Mouse (Mus musculus): ENCODE measurements around the gene Lsm14a. TPM values are rescaled to one million over a fixed set of nuclear protein-coding genes. Genes with fewer than 3 reads are reported as not detected.

Lsm14a gene
- polyA plus RNA-seq, 1 experiment, result 90.8 TPM

- H3K27ac ChIP-seq (ENCODE audit: control insufficient read depth, insufficient read depth, low read length), result no peak overlapping the region
- H3K4me1 ChIP-seq (replicated peaks; ENCODE audit: control insufficient read depth, insufficient read depth, low read length), result no peaks in the 10 kb centered on the region
- H3K27me3 ChIP-seq (ENCODE audit: control insufficient read depth, insufficient read depth, low read length), result no peaks in the 10 kb centered on the region
- no peak for DNase-seq
- peaks cover 99% of the 10 kb centered on the region for H3K36me3 ChIP-seq (ENCODE audit: control insufficient read depth, insufficient read depth, low read length)
- 87% methylated on average over 1 of the region's 1 CpGs for WGBS
- TF ChIP-seq POLR2A (IDR thresholded peaks at IDR 0.05; ENCODE audit: control insufficient read depth, extremely low read depth, insufficient read depth, low read length, poor library complexity) (no peak), CTCF (IDR thresholded peaks at IDR 0.05; ENCODE audit: borderline replicate concordance, control insufficient read depth, extremely low read depth, insufficient read depth, low read length, poor library complexity) (no peak)
- no peak overlapping the region for H3K4me3 ChIP-seq (ENCODE audit: control insufficient read depth, insufficient read depth, low read length)
Observed at GRCm38 (mm10) chr7:34348011-34348410, 45.1 kb downstream of the Lsm14a start.

GRCm38 (mm10) chr7:34347041-34347440 is 46.1 kb downstream of the Lsm14a start:
- H3K4me1 ChIP-seq (replicated peaks; ENCODE audit: control insufficient read depth, insufficient read depth, low read length), result no peaks in the 10 kb centered on the region
- no peak for TF ChIP-seq CTCF (IDR thresholded peaks at IDR 0.05; ENCODE audit: borderline replicate concordance, control insufficient read depth, extremely low read depth, insufficient read depth, low read length, poor library complexity)
- no peak for TF ChIP-seq POLR2A (IDR thresholded peaks at IDR 0.05; ENCODE audit: control insufficient read depth, extremely low read depth, insufficient read depth, low read length, poor library complexity)
- H3K4me3 ChIP-seq (ENCODE audit: control insufficient read depth, insufficient read depth, low read length), result no peak overlapping the region
- WGBS, result 97% methylated on average over 3 of the region's 3 CpGs
- no peak for DNase-seq
- no peaks in the 10 kb centered on the region for H3K27me3 ChIP-seq (ENCODE audit: control insufficient read depth, insufficient read depth, low read length)
- no peak overlapping the region for H3K27ac ChIP-seq (ENCODE audit: control insufficient read depth, insufficient read depth, low read length)
- H3K36me3 ChIP-seq (ENCODE audit: control insufficient read depth, insufficient read depth, low read length), result peaks cover 99% of the 10 kb centered on the region

DNA sequence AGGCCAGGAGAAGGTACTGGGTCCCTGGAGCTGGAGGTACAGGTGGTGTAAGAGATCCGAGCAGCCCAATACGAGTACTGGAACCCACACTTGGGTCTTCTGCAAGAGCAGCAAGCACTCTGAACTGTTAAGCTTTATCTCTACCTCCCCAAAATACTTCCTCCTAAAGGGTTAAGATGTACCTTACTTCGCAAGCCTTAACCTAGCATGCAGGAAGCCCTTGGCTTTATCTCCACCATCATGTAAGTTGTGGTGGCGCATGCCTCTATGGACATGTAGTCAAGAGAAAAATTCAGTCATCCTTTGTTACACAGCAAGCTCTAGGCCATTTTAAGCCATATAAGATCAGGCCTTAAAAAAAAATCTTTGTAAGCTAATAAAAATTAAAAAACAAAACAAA is 46.6 kb downstream of the Lsm14a start:
- no peak for TF ChIP-seq POLR2A (IDR thresholded peaks at IDR 0.05; ENCODE audit: control insufficient read depth, extremely low read depth, insufficient read depth, low read length, poor library complexity)
- no peak overlapping the region for H3K4me3 ChIP-seq (ENCODE audit: control insufficient read depth, insufficient read depth, low read length)
- H3K27me3 ChIP-seq (ENCODE audit: control insufficient read depth, insufficient read depth, low read length), result no peaks in the 10 kb centered on the region
- no peak overlapping the region for H3K27ac ChIP-seq (ENCODE audit: control insufficient read depth, insufficient read depth, low read length)
- WGBS, result 77% methylated on average over 4 of the region's 4 CpGs
- DNase-seq, result no peak
- H3K4me1 ChIP-seq (replicated peaks; ENCODE audit: control insufficient read depth, insufficient read depth, low read length), result no peaks in the 10 kb centered on the region
- peaks cover 97% of the 10 kb centered on the region for H3K36me3 ChIP-seq (ENCODE audit: control insufficient read depth, insufficient read depth, low read length)

- 84% methylated on average over 10 of the region's 10 CpGs for WGBS
- H3K27ac ChIP-seq (ENCODE audit: control insufficient read depth, insufficient read depth, low read length), result no peak overlapping the region
- H3K4me3 ChIP-seq (ENCODE audit: control insufficient read depth, insufficient read depth, low read length), result no peak overlapping the region
- no peak for DNase-seq
- no peak for TF ChIP-seq CTCF (IDR thresholded peaks at IDR 0.05; ENCODE audit: borderline replicate concordance, control insufficient read depth, extremely low read depth, insufficient read depth, low read length, poor library complexity)
- TF ChIP-seq POLR2A (IDR thresholded peaks at IDR 0.05; ENCODE audit: control insufficient read depth, extremely low read depth, insufficient read depth, low read length, poor library complexity), result no peak
- peaks cover 61% of the 10 kb centered on the region for H3K36me3 ChIP-seq (ENCODE audit: control insufficient read depth, insufficient read depth, low read length)
- H3K4me1 ChIP-seq (replicated peaks; ENCODE audit: control insufficient read depth, insufficient read depth, low read length), result no peaks in the 10 kb centered on the region
- no peaks in the 10 kb centered on the region for H3K27me3 ChIP-seq (ENCODE audit: control insufficient read depth, insufficient read depth, low read length)
Observed at GRCm38 (mm10) chr7:34342040-34342793, 50.9 kb downstream of the Lsm14a start.

DNA sequence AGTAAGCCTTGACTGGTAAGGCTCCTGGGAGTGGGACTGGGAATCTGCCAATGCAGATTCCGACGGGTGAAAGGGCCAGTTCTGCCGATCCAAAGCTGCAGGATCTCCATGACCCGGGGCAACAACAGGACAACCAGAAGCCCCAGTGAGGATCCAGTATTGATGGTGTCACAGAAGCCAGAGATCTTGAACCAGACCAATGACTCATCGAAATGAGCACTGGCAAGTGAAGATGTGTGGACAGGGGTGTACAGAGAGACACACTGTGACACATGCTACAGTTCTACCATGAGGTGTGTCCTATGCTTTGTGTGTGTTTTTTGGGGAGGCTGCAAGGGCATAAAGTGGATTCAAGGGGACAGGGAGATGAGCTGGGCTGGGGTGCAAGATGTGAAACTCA is 52.3 kb downstream of the Lsm14a start:
- 96% methylated on average over 5 of the region's 5 CpGs for WGBS
- H3K36me3 ChIP-seq (ENCODE audit: control insufficient read depth, insufficient read depth, low read length), result peaks cover 48% of the 10 kb centered on the region

DNA sequence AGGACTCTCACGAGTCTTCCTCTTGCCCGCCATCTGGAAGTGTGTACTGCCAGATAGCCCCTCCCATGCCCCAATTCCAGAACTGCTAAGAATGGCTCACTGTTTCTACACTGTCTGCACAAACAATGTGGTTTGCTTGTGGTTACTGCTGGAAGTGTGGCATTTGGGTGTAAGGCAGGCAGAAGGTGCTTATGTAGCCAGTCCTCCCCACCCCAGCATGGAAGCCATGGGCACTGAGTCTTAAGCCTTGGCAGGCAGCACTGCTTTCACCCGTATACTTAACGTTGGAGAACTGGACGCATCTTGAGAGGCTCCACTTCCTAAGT is 54.0 kb downstream of the Lsm14a start:
- H3K4me1 ChIP-seq (replicated peaks; ENCODE audit: control insufficient read depth, insufficient read depth, low read length), result no peaks in the 10 kb centered on the region
- no peak for DNase-seq
- H3K36me3 ChIP-seq (ENCODE audit: control insufficient read depth, insufficient read depth, low read length), result peaks cover 32% of the 10 kb centered on the region
- TF ChIP-seq CTCF (IDR thresholded peaks at IDR 0.05; ENCODE audit: borderline replicate concordance, control insufficient read depth, extremely low read depth, insufficient read depth, low read length, poor library complexity) (no peak), POLR2A (IDR thresholded peaks at IDR 0.05; ENCODE audit: control insufficient read depth, extremely low read depth, insufficient read depth, low read length, poor library complexity) (no peak)
- H3K27me3 ChIP-seq (ENCODE audit: control insufficient read depth, insufficient read depth, low read length), result no peaks in the 10 kb centered on the region
- H3K4me3 ChIP-seq (ENCODE audit: control insufficient read depth, insufficient read depth, low read length), result no peak overlapping the region
- H3K27ac ChIP-seq (ENCODE audit: control insufficient read depth, insufficient read depth, low read length), result no peak overlapping the region
- WGBS, result 82% methylated on average over 5 of the region's 5 CpGs

More for the DNA sequence above, 52.3 kb downstream of the Lsm14a start:
- DNase-seq, result no peak
- no peak overlapping the region for H3K27ac ChIP-seq (ENCODE audit: control insufficient read depth, insufficient read depth, low read length)
- TF ChIP-seq CTCF (IDR thresholded peaks at IDR 0.05; ENCODE audit: borderline replicate concordance, control insufficient read depth, extremely low read depth, insufficient read depth, low read length, poor library complexity) (no peak), POLR2A (IDR thresholded peaks at IDR 0.05; ENCODE audit: control insufficient read depth, extremely low read depth, insufficient read depth, low read length, poor library complexity) (no peak)
- no peaks in the 10 kb centered on the region for H3K4me1 ChIP-seq (replicated peaks; ENCODE audit: control insufficient read depth, insufficient read depth, low read length)
- H3K27me3 ChIP-seq (ENCODE audit: control insufficient read depth, insufficient read depth, low read length), result no peaks in the 10 kb centered on the region
- no peak overlapping the region for H3K4me3 ChIP-seq (ENCODE audit: control insufficient read depth, insufficient read depth, low read length)
